In the genomic region with DNA sequence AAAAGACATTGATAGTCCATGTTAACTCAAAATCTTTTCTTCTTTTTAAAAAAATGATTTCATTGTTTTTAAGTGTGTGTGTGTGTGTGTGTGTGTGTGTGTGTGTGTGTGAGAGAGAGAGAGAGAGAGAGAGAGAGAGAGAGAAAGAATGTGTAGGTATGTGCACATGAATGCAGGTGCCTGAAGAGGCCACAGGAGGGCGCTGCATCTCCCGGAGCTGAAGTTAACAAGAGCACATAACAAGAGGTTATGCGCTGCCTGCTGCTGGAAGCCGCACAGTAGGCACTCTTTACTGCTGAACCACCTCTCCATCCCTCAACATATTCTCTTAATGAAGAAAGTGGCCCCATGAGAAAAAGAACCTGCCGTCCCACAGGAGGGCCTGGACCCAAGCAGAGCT, we compare ENCODE assay signal across 14 mouse cellular contexts.
DNase-seq lines count a peak whose midpoint lies in the region; ATAC-seq and TF ChIP-seq lines count a peak whose summit lies in the region.
"Had no signal": no experiment of that assay in that cellular context is flagged by ENCODE, and none has a peak within 500 bp of the region (broad histone marks: within the 10 kb centered on the region; RNA-seq: fewer than 3 reads in every experiment).

No protein-coding gene starts in this region.

- 93% methylated on average over 5 of the region's 5 CpGs for WGBS in hindbrain, embryonic 15.5 days
- WGBS in hindbrain, embryonic 14.5 days: 90% methylated on average over 5 of the region's 5 CpGs
- 94% methylated on average over 5 of the region's 5 CpGs for WGBS in lung, postnatal 0 days
- WGBS in heart, embryonic 10.5 days: 84% methylated on average over 5 of the region's 5 CpGs

- H3K9ac ChIP-seq in hindbrain, embryonic 15.5 days: no peak overlapping the region
- H3K9ac ChIP-seq in hindbrain, embryonic 14.5 days: no peak overlapping the region
- no peak overlapping the region for H3K9ac ChIP-seq in lung, postnatal 0 days (replicated peaks; ENCODE audit: low read depth)
- H3K9ac ChIP-seq in ES-Bruce4 (ENCODE audit: low read depth, poor library complexity, severe bottlenecking): no peak overlapping the region
- H3K9ac ChIP-seq: liver, embryonic 14.5 days; stomach, embryonic 15.5 days had no signal

- H3K4me3 ChIP-seq in hindbrain, embryonic 15.5 days: no peak overlapping the region
- no peak overlapping the region for H3K4me3 ChIP-seq in hindbrain, embryonic 14.5 days (replicated peaks; ENCODE audit: low read length)
- no peak overlapping the region for H3K4me3 ChIP-seq in lung, postnatal 0 days (ENCODE audit: low read depth, low read length)
- no peak overlapping the region for H3K4me3 ChIP-seq in ES-Bruce4 (ENCODE audit: low read depth, low read length)
- no peak overlapping the region for H3K4me3 ChIP-seq in heart, embryonic 10.5 days
- H3K4me3 ChIP-seq: erythroblast, embryonic 14.5 days; myocyte; stomach, embryonic 15.5 days had no signal

- no peaks in the 10 kb centered on the region for H3K27me3 ChIP-seq in hindbrain, embryonic 15.5 days
- H3K27me3 ChIP-seq in hindbrain, embryonic 14.5 days (ENCODE audit: control insufficient read depth, insufficient read depth, low read length): no peaks in the 10 kb centered on the region
- H3K27me3 ChIP-seq in lung, postnatal 0 days (replicated peaks; ENCODE audit: insufficient read depth, low read length): no peaks in the 10 kb centered on the region
- no peaks in the 10 kb centered on the region for H3K27me3 ChIP-seq in ES-Bruce4 (ENCODE audit: control insufficient read depth, insufficient read depth, low read length, poor library complexity, severe bottlenecking)
- H3K27me3 ChIP-seq in heart, embryonic 10.5 days (ENCODE audit: insufficient read depth, poor library complexity, severe bottlenecking): no peaks in the 10 kb centered on the region
- H3K27me3 ChIP-seq: stomach, embryonic 15.5 days had no signal

- no peak for TF ChIP-seq EP300 in lung, postnatal 0 days (IDR thresholded peaks at IDR 0.05)
- TF ChIP-seq EP300 in ES-Bruce4 (IDR thresholded peaks at IDR 0.05; ENCODE audit: insufficient read depth, low read depth, low read length): no peak

- no peak for ATAC-seq in hindbrain, embryonic 15.5 days (ENCODE audit: low FRiP score, low read depth)
- ATAC-seq in hindbrain, embryonic 14.5 days (ENCODE audit: low FRiP score): no peak
- no peak for ATAC-seq in lung, postnatal 0 days

- H3K36me3 ChIP-seq in hindbrain, embryonic 15.5 days: no peaks in the 10 kb centered on the region
- H3K36me3 ChIP-seq in hindbrain, embryonic 14.5 days (replicated peaks; ENCODE audit: control insufficient read depth, insufficient read depth): no peaks in the 10 kb centered on the region
- no peaks in the 10 kb centered on the region for H3K36me3 ChIP-seq in lung, postnatal 0 days (ENCODE audit: insufficient read depth, low read length)
- H3K36me3 ChIP-seq in ES-Bruce4 (ENCODE audit: control insufficient read depth, insufficient read depth, low read length, poor library complexity, severe bottlenecking): no peaks in the 10 kb centered on the region
- H3K36me3 ChIP-seq in heart, embryonic 10.5 days: no peaks in the 10 kb centered on the region
- H3K36me3 ChIP-seq: G1E; stomach, embryonic 15.5 days had no signal

- peak; percentile 19; the same call in 1 of the 2 replicates for TF ChIP-seq CTCF in lung, postnatal 0 days (IDR thresholded peaks at IDR 0.05)
- peak; percentile 50 for TF ChIP-seq CTCF in ES-Bruce4 (IDR thresholded peaks at IDR 0.05; ENCODE audit: low read depth, low read length)
- peak; percentile 48; the same call in 1 of the 2 replicates for TF ChIP-seq CTCF in brain, embryonic 14.5 days (IDR thresholded peaks at IDR 0.05; ENCODE audit: borderline replicate concordance, extremely low read depth, insufficient read depth, insufficient read length)

- peak overlapping the region; percentile 58; the same call in 1 of the 2 replicates for H3K27ac ChIP-seq in hindbrain, embryonic 15.5 days (replicated peaks)
- no peak overlapping the region for H3K27ac ChIP-seq in hindbrain, embryonic 14.5 days
- no peak overlapping the region for H3K27ac ChIP-seq in lung, postnatal 0 days (ENCODE audit: low read length)
- H3K27ac ChIP-seq in ES-Bruce4 (ENCODE audit: insufficient read depth, low read length): no peak overlapping the region
- H3K27ac ChIP-seq in heart, embryonic 10.5 days: no peak overlapping the region
- H3K27ac ChIP-seq: liver, embryonic 14.5 days; stomach, embryonic 15.5 days had no signal

- no peak overlapping the region for H3K4me2 ChIP-seq in hindbrain, embryonic 15.5 days
- H3K4me2 ChIP-seq in hindbrain, embryonic 14.5 days (replicated peaks): no peak overlapping the region
- no peak overlapping the region for H3K4me2 ChIP-seq in lung, postnatal 0 days (replicated peaks; ENCODE audit: low read depth, low read length)
- H3K4me2 ChIP-seq: stomach, embryonic 15.5 days had no signal

- no peaks in the 10 kb centered on the region for H3K9me3 ChIP-seq in hindbrain, embryonic 15.5 days
- H3K9me3 ChIP-seq in hindbrain, embryonic 14.5 days (ENCODE audit: control insufficient read depth, low read length): no peaks in the 10 kb centered on the region
- H3K9me3 ChIP-seq in lung, postnatal 0 days (ENCODE audit: low read length): no peaks in the 10 kb centered on the region
- no peaks in the 10 kb centered on the region for H3K9me3 ChIP-seq in ES-Bruce4 (replicated peaks; ENCODE audit: control insufficient read depth, insufficient read depth, low read length, poor library complexity, severe bottlenecking)
- H3K9me3 ChIP-seq in heart, embryonic 10.5 days: no peaks in the 10 kb centered on the region
- H3K9me3 ChIP-seq: stomach, embryonic 15.5 days had no signal

- peaks cover 43% of the 10 kb centered on the region for H3K4me1 ChIP-seq in hindbrain, embryonic 15.5 days (replicated peaks)
- peaks cover 25% of the 10 kb centered on the region for H3K4me1 ChIP-seq in hindbrain, embryonic 14.5 days (replicated peaks; ENCODE audit: control insufficient read depth, insufficient read depth, low read length)
- H3K4me1 ChIP-seq in lung, postnatal 0 days (ENCODE audit: insufficient read depth, low read depth, low read length): no peaks in the 10 kb centered on the region
- H3K4me1 ChIP-seq in ES-Bruce4 (ENCODE audit: control insufficient read depth, insufficient read depth, low read length): no peaks in the 10 kb centered on the region
- H3K4me1 ChIP-seq in heart, embryonic 10.5 days: 0 out of 2 replicates have a peak, but pooled peaks cover 2% of the 10 kb centered on the region
- H3K4me1 ChIP-seq: stomach, embryonic 15.5 days had no signal

- DNase-seq in hindbrain, embryonic 14.5 days (ENCODE audit: low spot score): no peak
- no peak for DNase-seq in lung, postnatal 0 days (ENCODE audit: low spot score)
- no peak for DNase-seq in lung, postnatal 10 days
- no peak for DNase-seq in brain, embryonic 14.5 days (ENCODE audit: low read depth)
- DNase-seq in retina, postnatal 1 day: no peak
- DNase-seq in heart, embryonic 10.5 days (ENCODE audit: low spot score): no peak
- DNase-seq: thymus, postnatal 36 days had no signal

- no peak for TF ChIP-seq POLR2A in ES-Bruce4 (IDR thresholded peaks at IDR 0.05; ENCODE audit: insufficient read depth, low read length)
- TF ChIP-seq POLR2A in brain, embryonic 14.5 days (IDR thresholded peaks at IDR 0.05; ENCODE audit: borderline replicate concordance, extremely low read depth, insufficient read depth, insufficient read length, poor library complexity, severe bottlenecking): no peak
